Mouse (Mus musculus) left cerebral cortex, adult 9 months (tissue): ENCODE results near the gene Iqgap3.

Source experiments
- DNase-seq, 2 experiments: peaks; one replicate each; pipeline ENCODE4 v3.0.0; 2022; ENCODE audit warnings: low spot score in 2 of 2

Gene Iqgap3

GRCm38 (mm10) chr3:88081345-88082223, at the start of gene Iqgap3:
Iqgap3 (plus strand) TSS chr3:88081971.
- peak; percentile 39 to 86 for DNase-seq

- no peak for DNase-seq
These were observed 48.3 kb upstream of the Iqgap3 start for GRCm38 (mm10) chr3:88033506-88033905.

GRCm38 (mm10) chr3:88035561-88036293, 46.0 kb upstream of the Iqgap3 start:
- no peak for DNase-seq

- DNase-seq, result peak; percentile 67 to 90
These were observed 38.9 kb upstream of the Iqgap3 start, which contains the start of gene Gpatch4 for GRCm38 (mm10) chr3:88042661-88043421. Gpatch4 (plus strand) TSS chr3:88043108.

GRCm38 (mm10) chr3:88049532-88049931, 32.2 kb upstream of the Iqgap3 start:
- DNase-seq, result no peak

- no peak for DNase-seq
These were observed 24.7 kb upstream of the Iqgap3 start for GRCm38 (mm10) chr3:88057030-88057429.

GRCm38 (mm10) chr3:88057902-88058696, 23.7 kb upstream of the Iqgap3 start, which contains the start of gene Naxe:
Naxe (minus strand) TSS chr3:88058495.
- DNase-seq, result peak; percentile 46 to 81

- DNase-seq, result no peak
These were observed 13.4 kb upstream of the Iqgap3 start for GRCm38 (mm10) chr3:88068386-88068785.

GRCm38 (mm10) chr3:88071783-88072182, 10.0 kb upstream of the Iqgap3 start:
- DNase-seq, result peak; percentile 51 to 92

GRCm38 (mm10) chr3:88073631-88074030, 8.1 kb upstream of the Iqgap3 start:
- no peak for DNase-seq

- no peak for DNase-seq
These were observed 7.4 kb upstream of the Iqgap3 start for GRCm38 (mm10) chr3:88074351-88074750.

- no peak for DNase-seq
These were observed 7.0 kb upstream of the Iqgap3 start for GRCm38 (mm10) chr3:88074766-88075165.

GRCm38 (mm10) chr3:88077441-88077840, 4.3 kb upstream of the Iqgap3 start:
- DNase-seq, result no peak

GRCm38 (mm10) chr3:88078204-88078603, 3.6 kb upstream of the Iqgap3 start, which contains the start of gene Ttc24:
Ttc24 (minus strand) TSS chr3:88078304.
- DNase-seq, result no peak

GRCm38 (mm10) chr3:88082224-88082618, 450 bp downstream of the Iqgap3 start:
- DNase-seq, result no peak

GRCm38 (mm10) chr3:88082663-88083062, 892 bp downstream of the Iqgap3 start:
- DNase-seq, result no peak

GRCm38 (mm10) chr3:88084001-88084400, 2.2 kb downstream of the Iqgap3 start:
- no peak for DNase-seq

- DNase-seq, result no peak
These were observed 3.7 kb downstream of the Iqgap3 start for GRCm38 (mm10) chr3:88085459-88085858.

- DNase-seq, result no peak
These were observed 5.9 kb downstream of the Iqgap3 start for GRCm38 (mm10) chr3:88087688-88088087.

- DNase-seq, result no peak
These were observed 8.3 kb downstream of the Iqgap3 start for GRCm38 (mm10) chr3:88090106-88090505.

- no peak for DNase-seq
These were observed 8.8 kb downstream of the Iqgap3 start for GRCm38 (mm10) chr3:88090616-88091015.
